Mouse (Mus musculus) spleen, postnatal 36 days (tissue): ENCODE results near the gene Ccdc141.
A peak's percentile ranks its signal among the peaks of the same experiment; 100 is the strongest.

Experiments used
- DNase-seq, 2 experiments: peaks; one replicate each; pipeline ENCODE4 v3.0.0; 2022; ENCODE audit warnings: low spot score in 2 of 2, mixed read lengths in 1 of 2

The Ccdc141 gene

GRCm38 (mm10) chr2:77133407-77133806 is 37.0 kb downstream of the Ccdc141 start:
- DNase-seq, result no peak

DNA sequence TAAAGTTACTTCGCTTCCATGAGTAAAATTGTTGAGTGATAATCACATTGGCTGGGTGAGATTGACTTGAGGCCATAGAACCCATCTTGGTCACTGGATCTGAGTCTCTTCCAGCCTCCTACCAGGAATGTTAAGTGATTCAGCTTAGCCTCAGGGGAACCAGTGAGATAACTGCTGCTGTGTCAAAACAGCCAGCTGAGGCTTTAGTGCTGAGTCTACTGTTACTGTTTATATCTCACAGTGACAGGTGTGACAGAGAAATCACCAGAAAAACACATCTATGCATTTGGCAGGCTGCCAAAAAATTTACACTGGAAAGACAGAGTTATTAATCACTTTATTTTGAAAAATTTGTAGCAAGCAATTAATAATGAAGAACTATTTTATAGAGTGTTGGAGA is 43.5 kb downstream of the Ccdc141 start:
- DNase-seq, result no peak

GRCm38 (mm10) chr2:77118102-77118501 is 52.3 kb downstream of the Ccdc141 start:
- no peak for DNase-seq

- DNase-seq, result no peak
These were observed 56.1 kb downstream of the Ccdc141 start for GRCm38 (mm10) chr2:77114335-77114734.

DNA sequence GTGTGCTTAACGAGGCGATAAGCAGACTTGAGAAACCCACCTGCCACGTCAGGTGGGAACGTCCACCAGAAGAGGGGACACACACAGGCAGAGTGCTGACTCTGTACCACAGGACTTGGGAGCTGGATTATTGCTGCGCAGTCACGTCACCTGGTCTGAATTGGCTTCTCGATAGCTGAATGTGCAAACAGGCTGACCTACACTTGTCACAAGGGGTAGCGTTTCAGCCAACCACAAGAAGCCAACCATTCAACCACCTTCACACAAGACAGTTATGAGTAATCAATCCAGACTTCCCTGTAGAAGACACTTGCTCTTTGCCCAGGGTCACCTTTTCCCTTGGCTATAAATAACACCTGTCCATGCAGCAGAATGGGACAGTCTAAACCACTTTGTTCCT is 56.6 kb downstream of the Ccdc141 start:
- no peak for DNase-seq

DNA sequence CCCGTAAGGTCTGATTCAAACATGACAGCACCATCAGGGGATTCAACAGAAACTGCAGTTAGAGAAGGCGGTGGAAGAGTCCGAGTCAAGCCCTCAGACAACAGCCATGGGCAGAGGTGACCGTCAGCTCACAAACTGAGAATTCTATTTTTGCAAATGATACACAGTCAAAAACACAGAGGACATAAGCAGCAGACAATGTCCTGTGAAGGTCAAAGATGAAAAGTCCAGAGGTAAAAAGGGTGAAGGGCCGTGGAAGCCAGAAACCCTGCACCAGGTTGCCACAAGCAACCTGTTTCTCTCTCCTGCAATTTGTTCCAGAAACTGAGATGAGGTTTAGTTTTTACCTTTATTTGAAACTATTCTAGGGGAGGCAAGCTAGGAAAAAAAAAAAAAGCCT is 57.4 kb downstream of the Ccdc141 start:
- DNase-seq, result no peak

- DNase-seq, result no peak
These were observed 59.3 kb downstream of the Ccdc141 start for GRCm38 (mm10) chr2:77111095-77111494.

GRCm38 (mm10) chr2:77110365-77110764 is 60.1 kb downstream of the Ccdc141 start:
- DNase-seq, result no peak

- peak; percentile 3 to 20 for DNase-seq
These were observed 60.8 kb downstream of the Ccdc141 start for GRCm38 (mm10) chr2:77109506-77110123.

DNA sequence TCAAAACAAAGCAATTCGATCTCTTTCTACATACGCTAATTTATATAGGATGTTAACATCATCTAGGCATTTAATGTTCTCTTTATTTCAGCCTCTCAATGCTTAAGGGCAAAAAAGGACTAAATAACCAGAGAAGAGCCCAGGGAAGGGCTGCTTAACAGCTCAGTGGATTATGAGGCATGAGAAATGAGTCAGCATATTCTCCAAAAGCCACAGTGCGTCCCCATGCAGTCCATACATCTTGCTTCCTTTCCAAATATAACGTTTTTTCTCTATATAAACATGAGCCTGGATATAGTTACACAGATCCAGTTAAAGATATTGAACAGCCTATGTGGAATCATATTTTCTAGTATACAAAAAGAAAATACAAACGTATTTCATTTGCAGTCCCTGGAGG is 61.9 kb downstream of the Ccdc141 start:
- no peak for DNase-seq

DNA sequence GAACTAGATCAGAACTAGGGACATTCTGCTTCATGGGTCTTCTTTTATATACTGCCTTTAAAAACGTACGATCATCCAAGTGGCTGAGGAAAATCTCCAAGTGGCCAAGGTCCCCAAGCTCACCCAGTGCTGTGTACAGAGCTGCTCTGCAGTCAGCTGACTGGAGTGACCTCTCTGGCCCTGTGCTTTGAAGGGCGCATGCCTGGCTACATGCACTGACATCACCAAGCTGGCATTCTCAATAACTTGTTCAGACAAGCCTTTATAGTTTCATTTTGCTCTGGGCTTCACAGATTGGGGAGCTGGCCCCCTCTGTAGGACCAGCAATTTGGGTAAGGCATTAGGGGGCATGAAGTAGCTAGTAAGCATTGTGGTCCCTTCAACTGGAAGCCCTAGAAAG is 64.3 kb downstream of the Ccdc141 start:
- DNase-seq, result no peak

DNA sequence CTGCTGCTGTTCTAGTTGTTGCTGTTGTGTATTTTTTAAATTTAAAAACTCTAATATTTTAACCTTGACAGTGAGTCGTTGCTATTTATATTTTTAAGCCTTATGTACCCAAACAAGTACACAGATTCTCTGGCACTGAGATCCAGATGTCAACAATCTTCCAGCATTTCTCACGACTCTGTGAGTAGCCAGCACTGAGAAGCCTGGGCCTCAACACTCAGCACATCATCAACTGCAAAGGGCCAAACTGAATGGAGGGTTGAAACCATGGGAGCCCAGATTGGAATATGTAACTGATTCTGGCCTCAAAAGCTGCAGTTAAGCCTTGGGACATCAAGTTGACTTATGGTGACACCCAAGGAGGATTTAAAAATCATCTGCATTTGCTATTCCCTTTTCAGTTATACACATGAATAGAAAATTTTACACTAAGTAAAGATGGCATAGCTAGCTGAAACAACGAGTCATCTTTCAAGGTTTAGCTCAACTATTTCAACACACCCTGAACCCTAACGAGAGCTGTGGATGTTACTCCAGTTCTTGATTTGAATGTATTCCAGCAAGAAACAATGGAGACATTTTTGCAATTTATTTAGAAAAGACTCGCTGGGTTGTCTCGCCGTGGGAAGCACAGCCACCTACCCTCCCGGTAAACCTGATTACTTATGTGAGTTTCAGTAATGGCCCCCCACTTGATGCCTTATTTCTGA is 65.3 kb downstream of the Ccdc141 start:
- DNase-seq, result no peak

GRCm38 (mm10) chr2:77102516-77102915 is 67.9 kb downstream of the Ccdc141 start:
- DNase-seq, result no peak

DNA sequence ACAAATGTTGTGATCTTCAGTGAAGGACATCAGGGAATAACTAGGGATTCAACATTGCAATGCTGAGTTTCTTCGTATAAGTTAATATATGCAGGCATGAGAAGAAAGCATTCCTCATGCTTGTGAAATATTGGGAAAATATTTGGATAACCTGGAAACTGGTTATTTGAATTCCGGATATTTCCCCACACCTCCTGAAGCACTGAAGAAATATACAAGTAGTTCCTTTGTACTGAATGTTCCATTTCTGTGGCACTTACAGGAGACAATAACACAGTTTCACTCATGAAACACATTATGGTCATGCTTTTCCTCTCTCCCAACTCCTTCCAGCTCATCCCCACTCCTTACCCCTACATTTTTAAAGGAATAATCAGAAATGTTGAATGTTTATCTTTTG is 70.6 kb downstream of the Ccdc141 start:
- DNase-seq, result no peak

DNA sequence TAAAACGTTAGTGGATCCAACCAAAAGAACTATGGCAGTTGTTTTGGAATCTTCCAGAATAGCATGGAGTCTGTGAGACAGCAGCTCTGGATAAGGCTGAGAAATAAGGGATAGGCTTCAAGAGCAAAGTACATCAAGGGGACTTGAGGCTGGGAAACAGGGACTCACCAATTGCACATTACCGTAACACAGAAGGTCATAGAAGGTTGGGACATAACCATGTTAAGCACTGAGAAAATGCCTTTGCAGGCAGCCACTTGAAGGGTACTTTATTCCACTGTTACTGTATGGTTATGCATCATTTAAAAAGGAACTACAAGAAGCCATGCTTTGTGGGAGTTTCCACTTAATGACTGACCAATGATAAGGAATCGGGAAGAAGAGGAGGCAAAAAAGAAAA is 71.7 kb downstream of the Ccdc141 start:
- no peak for DNase-seq

- no peak for DNase-seq
These were observed 78.7 kb downstream of the Ccdc141 start for GRCm38 (mm10) chr2:77091749-77092148.

DNA sequence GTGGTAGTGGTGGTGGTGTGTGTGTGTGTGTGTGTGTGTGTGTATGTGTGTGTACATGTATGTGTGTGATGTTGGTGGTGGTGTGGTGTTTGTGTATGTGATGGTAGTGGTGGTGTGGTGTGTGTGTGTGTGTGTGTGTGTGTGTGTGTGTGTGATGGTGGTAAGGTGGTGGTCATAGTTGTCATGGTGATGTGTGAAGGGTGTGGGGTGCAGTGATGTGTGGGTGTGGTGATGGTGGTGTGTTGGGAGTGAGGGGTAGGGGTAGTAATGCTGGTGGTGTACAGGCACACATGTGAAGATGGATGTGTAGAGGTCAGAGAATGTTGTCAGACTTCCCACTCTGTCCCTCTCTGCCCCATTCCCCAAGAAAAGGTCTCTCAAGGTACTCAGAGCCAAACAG is 85.1 kb downstream of the Ccdc141 start:
- DNase-seq, result no peak

DNA sequence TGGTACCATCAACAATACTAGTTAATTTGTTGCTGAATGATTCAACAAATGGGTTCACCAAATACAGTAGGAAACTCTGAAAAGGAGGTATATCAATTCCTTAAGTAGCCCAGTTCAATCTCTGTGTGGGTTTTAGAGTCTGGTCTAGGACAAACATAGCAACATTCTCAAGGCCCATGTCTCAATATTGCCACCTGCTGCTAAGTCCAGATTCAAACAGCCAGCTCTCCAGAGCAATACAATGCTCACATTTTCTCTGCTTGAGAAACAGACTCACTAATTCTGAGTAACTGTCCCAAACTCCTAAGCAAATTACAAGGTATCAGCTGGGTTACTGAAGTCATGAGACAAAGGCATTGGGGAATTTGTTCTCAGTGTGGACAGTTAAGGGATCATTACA is 85.8 kb downstream of the Ccdc141 start:
- DNase-seq, result no peak

- DNase-seq, result no peak
These were observed 89.3 kb downstream of the Ccdc141 start for GRCm38 (mm10) chr2:77081156-77081555.

DNA sequence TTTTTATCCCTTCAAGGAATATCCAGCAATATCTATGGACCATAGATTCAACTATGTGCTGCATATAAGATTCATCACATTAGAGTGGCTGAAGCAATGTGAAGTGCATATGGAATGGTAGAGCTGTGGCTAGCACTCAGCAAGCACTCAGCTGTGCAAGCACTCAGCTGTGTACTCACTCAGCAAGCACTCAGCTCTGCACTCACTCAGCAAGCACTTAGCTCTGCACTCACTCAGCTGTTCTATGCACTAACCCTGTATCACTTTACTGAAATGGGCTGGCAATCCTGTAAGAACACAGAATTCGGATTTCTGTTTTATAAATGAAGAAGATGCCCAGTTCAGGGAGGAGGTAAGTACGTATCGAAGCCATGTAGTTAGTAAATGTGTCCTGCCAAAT is 89.8 kb downstream of the Ccdc141 start:
- DNase-seq, result no peak

DNA sequence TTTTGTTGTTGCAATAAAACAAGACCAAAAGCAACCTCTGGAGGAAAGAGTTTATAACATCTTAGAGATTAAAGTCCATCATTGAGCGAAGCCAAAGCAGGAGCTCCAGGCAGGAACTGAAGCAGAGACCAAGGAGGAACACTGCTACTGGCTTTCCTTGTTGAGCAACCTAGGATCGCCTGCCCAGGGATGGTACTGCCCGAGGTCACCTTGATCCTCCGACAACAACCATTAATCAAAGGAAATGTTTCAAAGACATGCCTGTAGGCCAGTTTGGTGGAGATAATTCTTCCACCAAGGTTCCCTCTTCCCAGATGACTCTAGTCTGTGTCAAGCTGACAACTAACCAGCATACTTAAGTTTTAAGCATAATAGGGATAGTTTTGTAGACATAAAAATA is 91.7 kb downstream of the Ccdc141 start:
- no peak for DNase-seq

GRCm38 (mm10) chr2:77074373-77074772 is 96.1 kb downstream of the Ccdc141 start:
- no peak for DNase-seq

- DNase-seq, result no peak
These were observed 96.5 kb downstream of the Ccdc141 start for GRCm38 (mm10) chr2:77073930-77074329.

GRCm38 (mm10) chr2:77065294-77065693 is 105.1 kb downstream of the Ccdc141 start:
- no peak for DNase-seq
